Mouse (Mus musculus) embryonic fibroblast, embryonic 13.5 days (primary cell): ENCODE measurements around the gene Bach2.

ENCODE experiments used
- CTCF ChIP-seq: IDR thresholded peaks from 2 replicates; pipeline ENCODE4 v1.5.1; 2011; ENCODE audit warnings: mild to moderate bottlenecking, control low read depth, low read length, moderate library complexity, borderline replicate concordance; ENCODE audit not compliant: insufficient read depth
- POLR2A ChIP-seq: IDR thresholded peaks from 2 replicates; pipeline ENCODE4 v1.6.1; 2011; ENCODE audit warnings: low read depth, mild to moderate bottlenecking, control low read depth, low read length, moderate library complexity

- TF ChIP-seq CTCF (no peak), POLR2A (no peak)
These were observed 29.4 kb downstream of the Bach2 start for GRCm38 (mm10) chr4:32268042-32268441.
